Mouse (Mus musculus) thymus, postnatal 4 days (tissue): ENCODE measurements around the gene Ttll2.
"Not testable (repeated sequence)": the region's sequence is repeated elsewhere in the genome, so short reads cannot be mapped to it uniquely, and the experiment has no call there.

Source experiments
- DNase-seq: peaks from one replicate; pipeline ENCODE4 v3.0.0; 2021

The Ttll2 gene

GRCm38 (mm10) chr17:7352596-7352995 is at the start of gene Ttll2:
Gene Ttll2 (minus strand): TSS chr17:7352696.
- not testable (repeated sequence) for DNase-seq

GRCm38 (mm10) chr17:7399770-7400169 is 47.3 kb upstream of the Ttll2 start:
- not testable (repeated sequence) for DNase-seq

GRCm38 (mm10) chr17:7398198-7398847 is 45.8 kb upstream of the Ttll2 start:
- DNase-seq: not testable (repeated sequence)

- DNase-seq: not testable (repeated sequence)
These were observed 44.6 kb upstream of the Ttll2 start for GRCm38 (mm10) chr17:7397079-7397478.

- not testable (repeated sequence) for DNase-seq
These were observed 43.8 kb upstream of the Ttll2 start for GRCm38 (mm10) chr17:7396288-7396687.

GRCm38 (mm10) chr17:7395671-7396070 is 43.2 kb upstream of the Ttll2 start:
- DNase-seq: not testable (repeated sequence)

GRCm38 (mm10) chr17:7395116-7395515 is 42.6 kb upstream of the Ttll2 start:
- not testable (repeated sequence) for DNase-seq

- not testable (repeated sequence) for DNase-seq
These were observed 37.4 kb upstream of the Ttll2 start for GRCm38 (mm10) chr17:7389898-7390297.

- not testable (repeated sequence) for DNase-seq
These were observed 36.5 kb upstream of the Ttll2 start for GRCm38 (mm10) chr17:7388958-7389356.

- DNase-seq: not testable (repeated sequence)
These were observed 36.0 kb upstream of the Ttll2 start for GRCm38 (mm10) chr17:7388341-7388957.

- DNase-seq: not testable (repeated sequence)
These were observed 33.5 kb upstream of the Ttll2 start for GRCm38 (mm10) chr17:7386016-7386415.

GRCm38 (mm10) chr17:7385364-7385763 is 32.9 kb upstream of the Ttll2 start, which contains the start of gene Unc93a2:
Gene Unc93a2 (minus strand): TSS chr17:7385464.
- not testable (repeated sequence) for DNase-seq

GRCm38 (mm10) chr17:7383167-7384143 is 31.0 kb upstream of the Ttll2 start:
- not testable (repeated sequence) for DNase-seq

GRCm38 (mm10) chr17:7382711-7383110 is 30.2 kb upstream of the Ttll2 start:
- DNase-seq: not testable (repeated sequence)

- DNase-seq: not testable (repeated sequence)
These were observed 25.4 kb upstream of the Ttll2 start for GRCm38 (mm10) chr17:7377907-7378306.

- DNase-seq: not testable (repeated sequence)
These were observed 24.6 kb upstream of the Ttll2 start for GRCm38 (mm10) chr17:7376951-7377700.

GRCm38 (mm10) chr17:7371879-7372278 is 19.4 kb upstream of the Ttll2 start, which contains the start of gene Gm49630:
Gene Gm49630 (minus strand): TSS chr17:7371979.
- not testable (repeated sequence) for DNase-seq

GRCm38 (mm10) chr17:7369401-7369800 is 16.9 kb upstream of the Ttll2 start:
- not testable (repeated sequence) for DNase-seq

- DNase-seq: not testable (repeated sequence)
These were observed 14.3 kb upstream of the Ttll2 start for GRCm38 (mm10) chr17:7366676-7367374.

GRCm38 (mm10) chr17:7366265-7366664 is 13.8 kb upstream of the Ttll2 start:
- DNase-seq: not testable (repeated sequence)

GRCm38 (mm10) chr17:7365615-7366014 is 13.1 kb upstream of the Ttll2 start:
- not testable (repeated sequence) for DNase-seq
